Mouse (Mus musculus): ENCODE results near the gene Ednrb.
A peak's percentile ranks its signal among the peaks of the same experiment; 100 is the strongest.
"Not testable (repeated sequence)": the region's sequence is repeated elsewhere in the genome, so short reads cannot be mapped to it uniquely, and the experiment has no call there.

Ednrb gene

GRCm38 (mm10) chr14:103822590-103822989 is 21.6 kb downstream of the Ednrb start:
- DNase-seq (ENCODE audit: low spot score in 2 of 2), result no peak

GRCm38 (mm10) chr14:103816637-103817308 is 27.4 kb downstream of the Ednrb start:
- no peak for DNase-seq (ENCODE audit: low spot score in 2 of 2)

GRCm38 (mm10) chr14:103815542-103815941 is 28.7 kb downstream of the Ednrb start:
- DNase-seq (ENCODE audit: low spot score in 2 of 2), result peak in 1 of 2 experiments; percentile 50

- no peak for DNase-seq (ENCODE audit: low spot score in 2 of 2)
Measured at GRCm38 (mm10) chr14:103814015-103814691, 30.0 kb downstream of the Ednrb start.

GRCm38 (mm10) chr14:103813246-103813645 is 31.0 kb downstream of the Ednrb start:
- DNase-seq (ENCODE audit: low spot score in 2 of 2), result no peak

GRCm38 (mm10) chr14:103811291-103811690 is 32.9 kb downstream of the Ednrb start:
- no peak for DNase-seq (ENCODE audit: low spot score in 2 of 2)

- no peak for DNase-seq (ENCODE audit: low spot score in 2 of 2)
Measured at GRCm38 (mm10) chr14:103803907-103804659, 40.1 kb downstream of the Ednrb start.

GRCm38 (mm10) chr14:103797123-103797522 is 47.1 kb downstream of the Ednrb start:
- DNase-seq (ENCODE audit: low spot score in 2 of 2), result no peak

GRCm38 (mm10) chr14:103795591-103795990 is 48.6 kb downstream of the Ednrb start:
- no peak for DNase-seq (ENCODE audit: low spot score in 2 of 2)

- no peak for DNase-seq (ENCODE audit: low spot score in 2 of 2)
Measured at GRCm38 (mm10) chr14:103793409-103793808, 50.8 kb downstream of the Ednrb start.

GRCm38 (mm10) chr14:103792726-103793125 is 51.5 kb downstream of the Ednrb start:
- DNase-seq (ENCODE audit: low spot score in 2 of 2), result no peak

- no peak for DNase-seq (ENCODE audit: low spot score in 2 of 2)
Measured at GRCm38 (mm10) chr14:103787547-103787946, 56.7 kb downstream of the Ednrb start.

- no peak for DNase-seq (ENCODE audit: low spot score in 2 of 2)
Measured at GRCm38 (mm10) chr14:103785096-103785965, 58.9 kb downstream of the Ednrb start.

GRCm38 (mm10) chr14:103780336-103780735 is 63.9 kb downstream of the Ednrb start:
- not testable (repeated sequence) for DNase-seq (ENCODE audit: low spot score in 2 of 2)

- no peak for DNase-seq (ENCODE audit: low spot score in 2 of 2)
Measured at GRCm38 (mm10) chr14:103779276-103779675, 64.9 kb downstream of the Ednrb start.

- no peak for DNase-seq (ENCODE audit: low spot score in 2 of 2)
Measured at GRCm38 (mm10) chr14:103778533-103779151, 65.6 kb downstream of the Ednrb start.

GRCm38 (mm10) chr14:103778009-103778431 is 66.2 kb downstream of the Ednrb start:
- no peak for DNase-seq (ENCODE audit: low spot score in 2 of 2)

- DNase-seq (ENCODE audit: low spot score in 2 of 2), result no peak
Measured at GRCm38 (mm10) chr14:103777386-103777785, 66.8 kb downstream of the Ednrb start.

- DNase-seq (ENCODE audit: low spot score in 2 of 2), result no peak
Measured at GRCm38 (mm10) chr14:103769319-103770245, 74.6 kb downstream of the Ednrb start.

- DNase-seq (ENCODE audit: low spot score in 2 of 2), result no peak
Measured at GRCm38 (mm10) chr14:103767488-103767887, 76.7 kb downstream of the Ednrb start.

Measured in urinary bladder, postnatal 36 days (tissue).